Mouse (Mus musculus) layer of hippocampus, adult 8-10 months (tissue): ENCODE measurements at regions not wholly inside any gene's neighbourhood (a gene's known extent, or its start where the extent isn't known, plus 50 kb on each side); places are given as distances from the start of the nearest gene placed in this dataset.

Source experiments
- DNase-seq, 2 experiments: peaks; one replicate each; pipeline ENCODE4 v3.0.0; 2022; ENCODE audit warnings: low spot score in 2 of 2

DNA sequence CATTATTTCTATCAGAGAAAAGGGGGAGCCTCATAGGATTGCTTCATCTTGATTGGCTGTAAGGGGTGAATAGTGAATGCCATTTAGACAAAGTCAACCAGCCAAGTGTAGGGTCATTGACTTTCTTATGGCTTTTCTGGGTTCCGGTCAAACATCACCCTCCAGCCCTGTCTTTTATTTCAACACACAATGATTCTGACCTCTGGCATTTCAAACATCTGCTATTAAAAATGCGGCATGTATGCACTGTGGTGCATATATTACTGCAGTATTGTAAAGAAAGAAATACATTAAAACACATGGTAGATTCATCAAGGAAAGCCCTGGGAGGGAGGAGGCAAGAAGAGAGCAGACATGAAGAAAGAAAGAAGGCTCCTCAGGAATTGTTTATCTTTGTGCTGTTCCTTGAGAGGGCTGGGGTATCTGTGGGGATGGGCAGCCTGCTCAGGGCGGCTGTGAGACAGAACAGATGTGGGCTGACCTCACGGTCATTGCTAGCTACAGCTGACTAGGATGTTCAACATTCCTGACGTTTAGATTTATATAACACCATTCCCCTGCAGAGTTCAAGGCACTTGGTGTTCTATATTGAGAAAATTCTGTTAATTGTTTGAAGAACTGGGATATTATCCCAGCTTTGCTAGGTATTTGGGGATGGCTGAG lies 303.5 kb upstream of the Ppp2r3a start:
- no peak for DNase-seq

DNA sequence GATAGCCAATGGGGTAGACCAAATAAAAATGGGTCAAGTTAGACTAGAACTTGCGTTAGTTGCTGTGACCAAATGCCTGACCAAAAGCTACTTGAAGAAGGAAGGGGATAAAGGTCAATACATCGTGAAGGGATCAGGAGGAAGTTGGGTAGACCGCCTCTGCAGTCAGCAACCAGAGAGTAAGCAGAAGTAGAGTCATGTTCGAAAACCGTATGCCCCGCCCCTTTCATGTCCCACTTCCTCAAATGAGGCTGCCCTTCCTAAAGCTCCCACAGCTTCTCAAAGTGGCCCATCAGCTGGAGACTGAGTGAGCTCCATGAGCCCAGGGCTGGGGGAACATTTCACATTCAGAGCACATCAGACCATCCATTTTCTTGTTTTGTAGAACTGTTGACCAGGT lies 301.2 kb upstream of the Ppp2r3a start:
- no peak for DNase-seq

DNA sequence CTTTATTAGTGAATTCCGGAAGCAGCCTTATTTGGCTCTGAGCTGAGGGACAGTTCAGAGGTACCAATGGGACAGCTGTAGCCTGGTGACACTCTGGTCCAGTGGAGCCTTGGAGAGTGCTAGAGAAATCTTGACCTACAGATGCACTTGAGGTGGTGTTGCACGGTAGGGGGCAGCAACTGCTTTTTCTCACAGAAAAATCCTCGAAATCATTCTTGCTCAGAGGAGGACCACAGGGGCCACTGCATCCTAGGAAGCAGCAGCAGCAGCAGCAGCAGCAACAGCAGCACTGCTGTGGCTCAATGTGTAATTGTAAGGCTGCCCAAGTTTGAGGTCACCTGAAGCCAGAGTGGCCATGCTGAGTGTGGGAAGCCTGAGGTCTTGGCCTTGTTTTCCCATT lies 299.7 kb upstream of the Ppp2r3a start:
- no peak for DNase-seq

DNA sequence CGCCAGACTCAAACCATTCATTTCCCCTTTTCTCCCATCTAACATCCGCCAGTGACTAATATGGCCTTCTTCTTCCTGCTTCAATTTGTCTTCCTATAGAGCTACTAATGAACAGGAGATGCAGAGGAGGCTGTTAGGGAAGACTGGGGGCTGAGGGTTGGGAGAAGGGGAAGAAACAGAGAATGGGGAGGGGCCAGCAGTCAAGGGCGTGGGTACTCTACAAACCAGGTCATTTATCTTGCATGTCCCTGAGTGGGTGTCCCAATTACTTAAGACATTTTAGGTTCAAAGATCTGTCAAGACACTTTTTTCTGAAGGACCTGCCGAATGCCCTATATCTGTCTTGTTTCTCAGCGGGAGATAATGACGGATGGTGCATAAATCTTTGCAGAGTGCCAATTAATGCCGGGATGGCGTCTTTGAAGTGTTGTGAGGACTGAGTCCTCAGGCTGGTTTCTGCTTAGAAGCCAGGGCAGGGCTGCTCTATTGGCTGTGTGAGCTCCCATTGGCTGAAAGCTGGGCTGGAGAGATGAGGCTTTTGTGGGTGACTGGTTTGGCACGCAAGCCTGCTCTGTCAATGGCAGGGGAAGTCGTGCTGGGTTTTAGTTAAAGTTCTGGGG lies 294.7 kb upstream of the Ppp2r3a start:
- no peak for DNase-seq

DNA sequence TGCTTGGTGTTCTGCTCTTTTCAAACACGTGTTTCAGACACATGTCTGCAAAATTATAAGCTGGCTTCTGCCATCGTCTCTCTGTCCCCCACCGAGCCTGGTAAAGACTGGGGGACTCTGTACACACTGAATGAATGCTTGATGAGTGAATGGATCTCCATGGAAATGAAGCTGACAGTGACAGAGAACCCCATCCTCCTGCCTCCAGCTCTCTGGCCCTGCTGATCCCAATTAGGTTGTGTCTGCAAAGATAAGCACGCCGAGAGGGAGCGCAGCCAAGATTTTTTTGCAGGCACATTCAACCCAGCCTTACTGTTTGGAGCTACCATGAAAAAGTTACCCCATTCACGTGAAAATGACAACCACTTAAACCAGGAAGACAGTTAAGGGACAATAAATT lies 266.5 kb upstream of the Ppp2r3a start:
- DNase-seq, result no peak

DNA sequence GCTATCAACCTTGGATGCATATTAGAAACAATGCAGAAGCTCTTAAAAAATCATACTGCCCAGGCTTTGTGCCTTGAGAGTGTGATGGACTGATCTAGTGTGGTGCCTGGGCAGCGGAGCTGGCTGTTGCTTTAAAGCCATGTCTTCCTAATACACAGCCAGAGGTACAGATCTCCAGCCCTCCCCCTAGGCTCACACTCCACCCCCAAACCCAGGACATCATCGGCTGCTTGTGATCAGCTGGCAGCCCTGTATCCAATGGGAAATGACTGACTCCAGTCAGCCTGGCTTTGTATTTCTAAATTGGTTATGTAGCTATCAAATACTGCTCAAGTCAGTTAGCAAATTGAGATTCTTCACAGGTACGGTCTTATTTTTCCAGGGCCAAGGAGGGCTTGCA lies 259.2 kb upstream of the Ppp2r3a start:
- no peak for DNase-seq

DNA sequence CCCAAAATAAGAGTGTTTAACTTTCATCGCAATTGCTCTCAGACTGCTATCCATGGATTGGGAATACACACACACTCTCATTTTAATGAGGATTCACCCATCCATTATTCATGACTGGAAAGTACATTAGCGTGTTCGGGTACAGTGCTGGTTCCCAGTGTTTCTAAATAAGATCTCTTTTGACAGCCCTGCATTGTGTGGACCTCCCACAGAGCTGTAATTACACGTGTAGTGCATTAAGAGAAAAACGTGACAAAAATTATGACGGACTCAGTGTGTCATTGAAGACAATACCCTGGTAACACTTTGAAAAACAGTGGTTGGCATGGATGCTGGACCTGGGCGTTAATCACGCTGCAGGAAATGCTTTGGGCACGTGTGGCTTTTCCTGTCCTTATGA lies 257.6 kb upstream of the Ppp2r3a start:
- no peak for DNase-seq

DNA sequence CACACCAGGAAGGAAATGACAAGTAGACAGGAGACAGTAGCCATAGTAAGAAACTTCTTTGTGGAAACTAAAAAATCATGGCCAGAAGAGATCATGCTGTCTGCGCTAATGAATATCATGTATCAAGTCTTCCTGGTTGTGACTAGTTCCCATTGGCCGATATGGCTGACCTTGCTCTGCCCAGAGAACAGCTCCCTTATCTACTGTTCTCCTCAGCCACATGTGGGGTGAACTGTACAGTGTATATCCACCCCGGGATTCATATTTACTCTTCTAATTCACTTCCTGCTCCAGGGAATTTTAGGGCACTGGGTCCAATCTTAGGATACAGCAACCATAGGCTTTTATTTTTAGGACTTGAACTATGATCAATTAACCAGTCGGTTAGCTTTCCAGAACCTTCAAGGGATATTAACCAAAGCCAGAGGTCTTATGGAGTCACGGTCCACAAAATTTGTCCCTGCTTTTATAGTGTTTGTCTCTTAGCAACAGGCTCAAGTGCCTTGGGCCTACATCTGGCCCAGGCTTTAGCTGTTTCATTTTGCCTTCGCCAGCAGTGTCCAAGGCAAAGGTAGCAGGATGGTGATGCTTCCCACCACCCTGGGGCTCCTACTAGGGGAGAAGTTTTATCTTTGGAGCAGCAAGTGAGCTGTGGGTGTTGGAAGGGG lies 255.6 kb upstream of the Ppp2r3a start:
- no peak for DNase-seq

DNA sequence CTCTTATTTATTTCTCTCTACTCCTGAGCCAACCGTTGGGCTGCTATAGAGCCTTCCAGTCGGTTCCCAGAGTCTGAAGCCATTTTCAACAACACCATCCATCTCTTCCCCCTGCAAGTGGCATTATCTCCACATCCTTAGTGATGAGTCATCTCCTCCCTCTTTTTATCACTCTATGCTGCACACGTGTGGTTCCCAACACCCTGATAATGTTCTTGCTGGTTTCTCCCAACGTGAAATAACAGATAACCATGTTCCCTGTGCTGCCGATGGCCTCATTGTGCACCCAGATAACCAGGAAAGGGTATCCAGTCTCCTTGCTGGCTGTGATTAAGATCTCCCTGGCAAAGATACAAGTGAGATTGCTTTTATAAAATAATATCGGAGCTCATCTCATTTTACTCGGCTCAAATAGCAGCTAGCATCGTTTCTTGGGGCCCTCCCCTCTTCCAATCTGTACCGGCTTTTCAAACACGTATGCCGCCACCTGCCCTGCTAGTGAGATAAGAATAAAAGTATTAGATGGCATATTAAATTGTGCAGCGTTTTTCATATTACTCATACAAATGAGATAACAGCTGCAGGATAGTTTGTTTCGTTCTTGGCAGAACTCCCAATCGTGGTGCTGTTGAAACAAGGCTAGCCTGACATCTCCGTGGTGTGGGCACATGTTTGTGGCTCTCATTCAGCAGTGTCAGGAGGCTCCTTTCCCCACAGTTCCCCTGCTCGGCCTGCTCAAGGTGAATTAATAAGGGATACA lies 250.3 kb upstream of the Ppp2r3a start:
- peak; percentile 25 to 56 for DNase-seq

DNA sequence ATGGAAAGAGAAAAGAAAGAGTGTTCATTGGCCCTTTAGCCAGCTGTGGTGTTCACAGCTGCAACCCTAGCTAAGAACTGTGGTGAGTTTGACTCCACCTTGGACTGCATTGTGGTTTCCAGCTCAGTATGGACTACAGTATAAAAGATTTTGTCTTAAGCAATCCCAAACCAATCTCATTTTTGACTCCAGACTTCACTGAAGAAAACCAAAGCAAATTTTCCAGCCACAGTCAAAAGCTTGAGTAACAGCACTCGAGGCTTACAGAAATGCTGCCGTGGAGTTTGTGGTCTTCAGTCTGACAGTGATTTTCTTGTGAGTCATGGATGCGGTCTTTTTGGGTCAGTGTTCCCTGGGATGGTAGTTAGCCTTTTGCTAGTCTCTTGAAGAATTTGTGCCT lies 249.4 kb upstream of the Ppp2r3a start:
- DNase-seq, result no peak

DNA sequence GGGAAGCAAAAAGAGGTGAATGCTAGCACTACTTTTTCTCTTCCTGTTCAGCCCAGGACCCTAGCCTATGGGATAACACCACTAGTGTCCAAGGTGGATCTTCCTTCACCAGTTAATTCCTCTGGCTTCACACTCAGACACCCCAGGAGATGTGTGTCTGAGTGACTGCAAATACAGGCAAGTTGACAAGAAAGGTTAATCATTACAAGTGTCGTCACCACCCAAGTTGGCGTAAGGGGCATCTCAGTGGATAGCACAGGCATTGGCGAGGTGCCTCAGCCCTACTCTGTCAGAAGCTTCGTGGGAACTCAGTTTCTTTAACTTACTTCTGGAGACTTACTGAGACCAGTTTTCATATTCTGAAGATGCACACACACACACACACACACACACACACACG lies 247.1 kb upstream of the Ppp2r3a start:
- DNase-seq, result no peak

DNA sequence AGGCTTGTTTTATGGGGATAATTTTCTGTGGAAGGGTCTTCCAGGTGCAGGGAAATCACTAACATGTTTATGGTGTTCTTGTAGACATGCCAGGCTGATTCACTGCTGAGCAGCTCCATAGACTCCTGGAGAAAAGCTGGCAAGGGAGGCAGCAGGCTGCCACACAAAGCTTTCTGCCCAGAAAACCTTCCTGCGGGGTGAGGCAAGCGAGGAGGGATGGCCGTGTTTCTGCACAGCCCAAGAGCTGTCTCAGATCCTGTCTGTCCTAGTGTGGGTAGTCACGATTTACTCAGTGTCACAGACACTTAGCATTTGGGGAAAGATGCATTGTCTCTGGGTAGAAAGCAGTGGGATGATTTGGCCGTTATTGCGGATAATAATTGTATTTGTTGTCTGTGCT lies 244.2 kb upstream of the Ppp2r3a start:
- peak; percentile 24 to 36 for DNase-seq

DNA sequence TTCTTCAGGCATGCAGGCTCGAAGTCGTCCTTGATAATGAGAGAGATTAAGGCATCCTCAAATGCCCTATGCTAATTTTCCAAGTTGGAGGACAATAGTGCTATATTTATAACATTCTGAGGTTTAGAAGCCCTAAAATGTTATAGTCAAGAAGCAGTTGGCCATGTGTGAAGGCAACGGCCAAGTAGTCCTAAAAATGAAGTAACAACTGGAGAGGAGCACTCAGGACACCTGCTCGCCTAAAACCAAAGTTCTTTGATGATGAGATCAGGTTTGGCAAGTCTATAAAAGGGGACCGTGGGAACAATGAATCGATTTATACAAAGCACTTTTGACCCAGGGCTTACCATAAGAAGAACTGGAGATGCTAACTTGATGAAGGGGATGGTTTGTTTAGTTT lies 237.4 kb upstream of the Ppp2r3a start:
- no peak for DNase-seq

DNA sequence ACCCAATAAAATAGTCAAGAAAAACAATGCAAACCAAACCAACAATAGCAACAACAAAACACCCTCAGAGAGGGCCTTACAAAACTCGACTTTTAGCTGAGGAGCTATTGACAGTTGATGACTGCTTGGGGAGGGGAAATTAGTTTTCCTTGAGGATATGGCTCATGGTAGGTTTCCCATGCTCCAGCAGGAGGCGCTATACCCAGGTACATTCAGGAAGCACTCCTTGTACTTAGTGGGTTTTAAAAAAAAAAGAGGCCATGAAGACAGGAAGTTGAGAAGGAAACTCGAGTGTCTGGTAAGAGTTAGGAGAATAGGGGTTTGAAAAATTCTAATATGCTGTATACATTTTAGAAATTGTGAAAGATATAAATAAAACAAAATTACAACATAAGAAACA lies 224.6 kb upstream of the Ppp2r3a start:
- DNase-seq, result no peak

DNA sequence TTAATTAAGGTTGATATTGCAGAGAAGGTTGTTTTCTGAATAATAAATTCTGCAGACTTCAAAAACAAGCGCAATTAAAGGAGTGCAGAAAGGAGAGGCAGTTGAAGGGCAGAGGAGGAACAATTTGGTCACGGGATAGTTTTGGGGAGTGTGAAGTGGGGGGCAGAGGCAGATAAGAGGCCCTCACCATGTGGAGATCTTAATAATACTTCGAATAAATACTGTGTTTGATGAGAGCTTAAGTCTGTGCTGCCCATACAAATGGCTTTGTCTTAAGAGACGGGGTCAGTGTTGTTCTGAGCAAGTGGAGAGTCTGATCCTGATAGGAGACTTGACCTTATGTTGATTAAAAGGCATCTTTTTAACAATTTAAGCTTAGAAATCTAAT lies 221.5 kb upstream of the Ppp2r3a start:
- no peak for DNase-seq

DNA sequence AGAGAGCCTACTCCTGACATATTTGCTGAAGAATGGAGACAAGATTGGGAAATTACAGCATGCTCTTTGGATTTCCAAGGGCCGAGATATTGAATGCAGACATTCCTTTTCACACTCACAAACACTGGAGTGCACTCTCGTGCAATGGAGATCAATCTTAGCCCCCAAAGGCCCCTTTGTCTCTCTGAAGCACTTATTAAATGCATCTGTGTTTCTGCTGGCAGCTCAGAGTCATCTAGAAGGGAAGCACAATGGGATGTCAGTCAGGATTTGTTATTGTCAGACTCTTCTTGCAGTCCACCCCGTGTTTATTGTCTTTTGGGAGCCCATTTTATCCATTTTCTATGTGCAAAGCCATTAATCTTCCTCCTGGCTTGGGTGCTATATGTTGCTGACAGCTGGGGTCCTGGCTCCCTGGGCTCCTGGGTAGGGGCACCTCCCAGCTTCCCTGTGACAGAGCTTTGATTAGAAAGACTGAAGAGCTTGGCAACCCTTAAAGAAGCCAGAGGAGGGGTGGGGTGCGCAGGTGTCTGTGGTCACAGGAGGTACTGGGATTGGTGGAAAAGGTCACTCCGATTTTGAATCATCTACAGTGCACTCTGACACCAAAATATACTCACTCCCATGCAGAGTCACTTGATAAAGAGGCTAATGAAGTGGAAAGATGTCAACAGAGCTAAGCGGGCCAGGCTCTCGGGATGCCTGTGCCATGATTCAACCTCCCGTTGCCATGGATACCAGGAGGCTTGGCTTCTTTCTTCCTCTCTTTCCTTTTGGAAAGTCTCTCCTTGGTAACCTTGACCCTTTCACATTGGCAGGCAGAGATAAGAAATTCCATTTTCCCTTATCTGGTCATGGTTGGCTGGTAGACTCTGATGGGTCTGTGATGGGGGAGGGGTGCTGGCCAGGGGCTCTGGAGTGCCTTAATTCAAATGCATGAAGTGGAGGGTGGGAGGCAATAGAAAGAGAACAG lies 220.8 kb upstream of the Ppp2r3a start:
- DNase-seq, result peak; percentile 13 to 19

DNA sequence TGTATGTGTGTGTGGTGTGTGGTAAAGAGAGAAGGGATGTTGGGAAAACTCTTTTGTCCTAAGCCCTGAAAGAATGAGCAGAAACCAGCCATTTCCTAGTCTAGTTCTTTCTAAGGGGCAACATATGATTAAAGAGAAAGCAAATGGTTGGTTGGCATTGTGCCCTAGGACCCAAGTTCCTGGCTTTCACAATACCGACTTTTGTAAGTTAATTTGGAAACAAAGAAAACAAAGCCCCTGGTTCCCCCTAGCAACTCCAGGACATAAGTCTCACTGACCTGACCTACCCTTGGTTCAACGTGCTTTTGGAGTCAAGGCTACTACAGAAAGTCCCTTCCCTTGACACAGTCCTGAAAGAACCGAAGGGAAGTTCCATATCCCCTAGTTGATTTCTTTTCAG lies 220.1 kb upstream of the Ppp2r3a start:
- DNase-seq, result no peak

DNA sequence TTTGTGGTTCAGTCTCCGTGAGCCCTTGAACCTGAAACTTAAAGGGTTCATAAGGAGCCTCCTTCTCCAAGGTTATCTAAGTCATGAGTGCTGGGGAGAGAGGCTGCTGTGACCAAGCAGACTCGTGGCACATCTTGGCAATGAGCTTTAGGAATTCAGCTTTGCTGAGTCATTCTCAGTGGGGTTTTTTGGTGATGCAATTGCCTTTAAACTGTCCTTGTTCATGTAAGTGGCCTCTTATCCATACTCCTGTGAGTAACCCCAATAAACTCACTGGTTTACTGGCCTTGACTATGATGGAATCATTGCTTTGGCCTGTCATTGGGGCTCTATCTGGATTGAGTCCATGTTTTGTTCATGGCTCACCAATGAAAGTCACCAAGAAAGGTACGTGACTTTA lies 218.2 kb upstream of the Ppp2r3a start:
- DNase-seq, result no peak

DNA sequence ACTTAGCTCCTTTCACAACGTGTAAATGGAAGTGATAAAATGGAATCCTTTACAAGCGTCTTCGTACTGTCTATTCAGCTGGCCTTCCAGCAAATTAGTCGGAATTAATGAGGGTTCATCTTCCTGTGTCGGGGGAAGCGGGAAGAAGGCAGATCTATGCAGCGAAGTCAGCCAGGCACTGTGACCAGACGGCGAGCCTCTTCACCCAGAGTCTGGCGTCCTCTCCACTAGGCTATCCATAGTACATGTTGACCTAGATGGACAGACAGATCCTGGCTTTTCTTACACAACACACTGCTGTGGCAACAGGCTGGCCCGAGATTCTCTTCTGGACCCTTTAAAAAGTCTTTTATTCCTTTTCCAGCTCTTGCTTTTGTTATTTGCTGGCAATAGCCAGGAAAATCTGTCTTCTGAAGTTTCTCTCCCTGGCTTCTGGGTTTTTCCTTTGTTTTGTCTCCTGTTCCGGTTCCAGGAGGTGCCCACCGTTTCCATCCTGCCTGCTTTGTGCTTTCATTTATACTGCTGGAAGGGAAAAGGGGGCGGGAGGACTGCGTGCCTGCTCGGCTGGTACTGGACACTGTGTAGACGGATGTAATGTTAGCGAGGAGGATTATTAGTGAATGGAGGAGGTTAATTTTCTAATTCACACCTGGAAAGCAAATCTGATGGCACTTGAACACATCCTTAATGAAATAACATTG lies 213.3 kb upstream of the Ppp2r3a start:
- DNase-seq, result no peak

DNA sequence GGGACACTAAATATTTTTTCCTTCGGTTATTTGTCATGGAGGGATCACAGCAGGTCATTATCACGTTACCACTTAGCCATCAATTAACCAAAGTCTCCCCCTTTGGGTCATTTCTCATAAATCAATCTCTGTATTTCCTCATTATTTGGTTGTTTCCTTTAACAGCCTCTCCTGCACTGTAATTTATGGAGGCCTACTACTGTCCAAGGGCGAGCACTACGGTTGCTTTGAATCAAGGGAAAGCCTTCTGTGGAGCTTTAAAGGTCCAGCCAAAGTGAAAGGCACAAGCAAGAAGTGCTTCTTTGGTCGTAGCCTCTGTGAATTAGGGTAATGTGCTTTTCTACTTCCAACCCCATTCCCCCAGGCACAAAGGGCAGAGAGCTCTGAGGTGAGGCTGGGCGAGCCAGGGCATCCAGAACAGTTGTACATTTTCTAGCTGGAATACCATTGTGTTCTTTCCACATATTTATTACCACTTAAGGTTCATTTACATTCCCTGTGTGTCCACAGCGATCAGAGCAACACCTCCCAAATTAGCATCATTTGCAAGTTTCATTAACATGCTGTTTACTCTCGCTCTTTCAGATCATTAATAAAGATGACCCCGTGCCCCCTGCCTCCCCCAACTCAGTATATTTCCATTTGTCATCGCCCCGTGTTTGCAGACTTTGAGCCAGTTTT lies 207.5 kb upstream of the Ppp2r3a start:
- no peak for DNase-seq
